1 mouse cellular context compared by ENCODE assay signal in genomic region chr11:94329270-94329891, GRCm38 (mm10).
TF ChIP-seq lines count a peak whose summit lies in the region.

No protein-coding gene starts in this region.

TF ChIP-seq in MEL, 35 proteins besides CTCF, POLR2A, EP300 and RAD21 (continued from another document):
- TF ChIP-seq POLR2AphosphoS5 (IDR thresholded peaks at IDR 0.05; ENCODE audit: borderline replicate concordance, low read depth, low read length) (no peak), SMC3 (IDR thresholded peaks at IDR 0.05; ENCODE audit: low read depth, low read length) (peak; percentile 54), JUND (IDR thresholded peaks at IDR 0.05; ENCODE audit: low read depth, low read length) (no peak)
